Mouse (Mus musculus) forelimb bud, embryonic 11.5 days (tissue): Measurements from ENCODE around the gene Mbd5.
A peak's percentile ranks its signal among the peaks of the same experiment; 100 is the strongest.
"Not testable (repeated sequence)": the region's sequence is repeated elsewhere in the genome, so short reads cannot be mapped to it uniquely, and the experiment has no call there.

Experiments used
- DNase-seq: peaks from one replicate; pipeline ENCODE4 v3.0.0-alpha.2; 2012; ENCODE audit warnings: low read depth, low spot score

Mbd5 gene

GRCm38 (mm10) chr2:49160232-49160947, 211.1 kb downstream of the Mbd5 start:
- DNase-seq, result no peak

- DNase-seq, result no peak
These were observed 220.5 kb downstream of the Mbd5 start for GRCm38 (mm10) chr2:49169766-49170165.

GRCm38 (mm10) chr2:49177015-49177414, 227.7 kb downstream of the Mbd5 start:
- DNase-seq, result no peak

GRCm38 (mm10) chr2:49190984-49191383, 241.7 kb downstream of the Mbd5 start:
- no peak for DNase-seq

- no peak for DNase-seq
These were observed 242.4 kb downstream of the Mbd5 start for GRCm38 (mm10) chr2:49191695-49192094.

GRCm38 (mm10) chr2:49204081-49204480, 254.8 kb downstream of the Mbd5 start:
- DNase-seq, result no peak

- DNase-seq, result not testable (repeated sequence)
These were observed 256.4 kb downstream of the Mbd5 start for GRCm38 (mm10) chr2:49205692-49206091.

- no peak for DNase-seq
These were observed 260.0 kb downstream of the Mbd5 start for GRCm38 (mm10) chr2:49209349-49209748.

GRCm38 (mm10) chr2:49210408-49210807, 261.1 kb downstream of the Mbd5 start:
- DNase-seq, result no peak

GRCm38 (mm10) chr2:49229725-49230124, 280.4 kb downstream of the Mbd5 start:
- no peak for DNase-seq

GRCm38 (mm10) chr2:49234064-49234463, 284.8 kb downstream of the Mbd5 start:
- no peak for DNase-seq

GRCm38 (mm10) chr2:49241715-49242114, 292.4 kb downstream of the Mbd5 start:
- no peak for DNase-seq

- DNase-seq, result no peak
These were observed 314.8 kb downstream of the Mbd5 start for GRCm38 (mm10) chr2:49264092-49264491.

GRCm38 (mm10) chr2:49272295-49272967, 323.1 kb downstream of the Mbd5 start:
- DNase-seq, result peak; percentile 32

GRCm38 (mm10) chr2:49276017-49276722, 326.9 kb downstream of the Mbd5 start:
- no peak for DNase-seq

GRCm38 (mm10) chr2:49280496-49280895, 331.2 kb downstream of the Mbd5 start:
- DNase-seq, result peak; percentile 66

- DNase-seq, result no peak
These were observed 334.3 kb downstream of the Mbd5 start for GRCm38 (mm10) chr2:49283583-49283982.

- no peak for DNase-seq
These were observed 337.7 kb downstream of the Mbd5 start for GRCm38 (mm10) chr2:49286965-49287364.

GRCm38 (mm10) chr2:49291709-49292108, 342.4 kb downstream of the Mbd5 start:
- DNase-seq, result no peak

- DNase-seq, result peak; percentile 79
These were observed 363.5 kb downstream of the Mbd5 start for GRCm38 (mm10) chr2:49312629-49313447.

GRCm38 (mm10) chr2:49333594-49333993, 384.3 kb downstream of the Mbd5 start:
- DNase-seq, result no peak

GRCm38 (mm10) chr2:49335267-49335666, 386.0 kb downstream of the Mbd5 start:
- no peak for DNase-seq
